Mouse (Mus musculus): Measurements from ENCODE around the gene Dnah17.

DNA sequence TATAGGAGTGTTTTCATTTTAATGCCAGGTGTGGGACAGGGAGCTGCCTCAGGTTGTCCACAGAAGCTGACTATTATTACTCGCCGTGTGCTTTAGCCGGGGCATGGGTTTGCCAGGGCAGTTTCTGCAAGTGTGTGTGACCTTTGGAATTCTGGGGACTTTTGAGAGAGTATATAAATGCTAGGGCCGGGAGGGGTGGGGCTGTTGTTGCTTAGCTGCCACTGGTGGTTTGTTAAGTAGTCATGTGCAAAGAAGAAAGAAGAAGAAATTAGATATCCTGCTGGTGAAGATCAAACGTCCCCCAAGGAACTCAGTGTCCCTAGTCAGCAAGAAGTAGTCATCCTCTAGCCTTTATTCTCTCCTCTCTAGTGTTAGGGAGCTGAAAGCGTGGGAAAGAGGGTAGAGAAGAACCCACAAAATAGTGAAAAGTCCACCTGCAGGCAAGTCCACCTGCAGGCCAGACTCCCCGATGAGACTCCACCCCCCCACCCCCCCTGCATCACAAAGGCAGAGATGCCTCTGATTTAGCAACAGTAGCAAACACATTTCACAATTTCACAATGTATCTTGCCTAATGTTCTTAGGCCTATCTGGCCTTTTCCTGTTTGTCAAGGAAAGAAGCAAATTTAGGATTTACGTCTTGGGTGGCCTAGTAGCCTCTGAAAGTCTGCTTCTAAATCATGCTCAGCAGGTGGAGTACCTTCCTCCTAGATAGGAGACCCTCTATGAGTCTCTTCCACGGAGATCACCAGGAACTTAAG lies 17.6 kb upstream of the Dnah17 start:
- TF ChIP-seq POLR2A (IDR thresholded peaks at IDR 0.05; ENCODE audit: insufficient read length, low read depth) (no peak), POLR2AphosphoS2 (IDR thresholded peaks at IDR 0.05; ENCODE audit: insufficient read length, low read depth) (no peak)
